Mouse (Mus musculus) Muller cell, postnatal 12 days (primary cell): ENCODE data around the gene Slmap.

Source experiments
- DNase-seq: peaks from one replicate; pipeline ENCODE4 v3.0.0-alpha.2; 2015; ENCODE audit errors: inconsistent ontology term

The Slmap gene

GRCm38 (mm10) chr14:26477738-26478137, 57.0 kb downstream of the Slmap start:
- DNase-seq: no peak

GRCm38 (mm10) chr14:26476391-26476790, 58.3 kb downstream of the Slmap start:
- no peak for DNase-seq

- DNase-seq: no peak
These were observed 66.8 kb downstream of the Slmap start for GRCm38 (mm10) chr14:26467974-26468373.

GRCm38 (mm10) chr14:26466544-26467125, 68.1 kb downstream of the Slmap start:
- DNase-seq: no peak

- no peak for DNase-seq
These were observed 68.8 kb downstream of the Slmap start for GRCm38 (mm10) chr14:26465898-26466297.

- no peak for DNase-seq
These were observed 75.2 kb downstream of the Slmap start for GRCm38 (mm10) chr14:26459516-26459915.

GRCm38 (mm10) chr14:26454851-26455250, 79.9 kb downstream of the Slmap start:
- no peak for DNase-seq

- peak; percentile 76 for DNase-seq
These were observed 84.5 kb downstream of the Slmap start for GRCm38 (mm10) chr14:26450036-26450800.

GRCm38 (mm10) chr14:26448581-26448980, 86.2 kb downstream of the Slmap start:
- DNase-seq: no peak

GRCm38 (mm10) chr14:26447223-26447622, 87.5 kb downstream of the Slmap start:
- no peak for DNase-seq

- no peak for DNase-seq
These were observed 88.2 kb downstream of the Slmap start for GRCm38 (mm10) chr14:26446538-26446937.

- no peak for DNase-seq
These were observed 92.2 kb downstream of the Slmap start for GRCm38 (mm10) chr14:26442534-26442933.

GRCm38 (mm10) chr14:26441041-26441812, 93.5 kb downstream of the Slmap start:
- peak; percentile 74 for DNase-seq

- no peak for DNase-seq
These were observed 94.7 kb downstream of the Slmap start for GRCm38 (mm10) chr14:26439996-26440395.

- DNase-seq: no peak
These were observed 97.0 kb downstream of the Slmap start for GRCm38 (mm10) chr14:26437771-26438170.

GRCm38 (mm10) chr14:26436304-26436703, 98.4 kb downstream of the Slmap start:
- no peak for DNase-seq

- DNase-seq: peak; percentile 97
These were observed 102.4 kb downstream of the Slmap start for GRCm38 (mm10) chr14:26432320-26432719.

GRCm38 (mm10) chr14:26431919-26432318, 102.8 kb downstream of the Slmap start:
- no peak for DNase-seq

- DNase-seq: no peak
These were observed 114.5 kb downstream of the Slmap start for GRCm38 (mm10) chr14:26420231-26420630.

- no peak for DNase-seq
These were observed 116.8 kb downstream of the Slmap start for GRCm38 (mm10) chr14:26417956-26418355.

GRCm38 (mm10) chr14:26417088-26417487, 117.6 kb downstream of the Slmap start:
- DNase-seq: no peak

- no peak for DNase-seq
These were observed 121.2 kb downstream of the Slmap start for GRCm38 (mm10) chr14:26413581-26413980.

GRCm38 (mm10) chr14:26406746-26407145, 128.0 kb downstream of the Slmap start:
- no peak for DNase-seq
